Comparison of ENCODE assay signal across 14 mouse cellular contexts in the genomic region with DNA sequence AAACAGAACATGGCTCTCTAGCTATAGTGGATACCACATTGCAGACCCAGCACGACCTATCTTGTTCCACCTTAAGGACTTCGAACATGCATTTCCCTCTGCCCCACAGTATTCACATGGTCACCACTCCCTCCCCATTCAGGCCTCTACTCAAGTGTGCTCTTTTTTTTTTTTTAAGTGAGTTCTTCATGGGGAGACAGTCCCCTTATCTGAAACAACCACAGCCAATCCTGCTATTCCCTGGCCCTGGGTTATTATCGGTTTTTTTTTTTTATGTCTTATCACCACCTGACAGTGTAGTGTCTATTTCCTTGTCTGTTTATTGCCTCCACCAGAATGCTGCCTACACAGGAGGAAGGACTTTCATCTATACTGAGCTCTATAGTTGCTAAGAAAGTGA.
DNase-seq lines count a peak whose midpoint lies in the region; ATAC-seq and TF ChIP-seq lines count a peak whose summit lies in the region.
"Had no signal": no experiment of that assay in that cellular context is flagged by ENCODE, and none has a peak within 500 bp of the region (broad histone marks: within the 10 kb centered on the region; RNA-seq: fewer than 3 reads in every experiment).

No protein-coding gene starts in this region.

- DNase-seq in heart, adult 11 months, result no peak
- DNase-seq in c-Kit-positive CD71-positive TER-119-positive erythroid progenitor cells, embryonic 14.5 days (ENCODE audit: low spot score), result peak; percentile 69
- no peak for DNase-seq in liver, embryonic 11.5 days (ENCODE audit: low spot score)
- DNase-seq in right cerebral cortex, postnatal 25 days, result no peak
- DNase-seq in gastrocnemius, postnatal 36 days, result no peak
- DNase-seq: adrenal gland, postnatal 25 days; right cerebral cortex, adult 18-20 months; thymus, postnatal 25 days had no signal

- no peaks in the 10 kb centered on the region for H3K9me3 ChIP-seq in heart, embryonic 13.5 days
- no peaks in the 10 kb centered on the region for H3K9me3 ChIP-seq in liver, embryonic 11.5 days (ENCODE audit: control insufficient read depth, low read length)

- no peak for TF ChIP-seq POLR2A in small intestine, adult 2 months (IDR thresholded peaks at IDR 0.05; ENCODE audit: low read depth, low read length)

- H3K27me3 ChIP-seq in heart, embryonic 13.5 days (replicated peaks), result peaks cover 7% of the 10 kb centered on the region
- H3K27me3 ChIP-seq in liver, embryonic 11.5 days (replicated peaks; ENCODE audit: control insufficient read depth, insufficient read depth, low read length), result no peaks in the 10 kb centered on the region
- H3K27me3 ChIP-seq in small intestine, adult 2 months (ENCODE audit: control insufficient read depth, insufficient read depth, low read length), result no peaks in the 10 kb centered on the region

- 54% methylated on average over 3 of the region's 3 CpGs for WGBS in heart, embryonic 13.5 days
- WGBS in liver, embryonic 11.5 days, result 37% methylated on average over 3 of the region's 3 CpGs
- WGBS in small intestine, adult 2 months, result 35% methylated on average over 3 of the region's 3 CpGs

- intact Hi-C loops in gastrocnemius, postnatal 36 days (cut with DNase I), result no loop called here

- TF ChIP-seq CTCF in small intestine, adult 2 months (IDR thresholded peaks at IDR 0.05; ENCODE audit: extremely low read depth, insufficient read length, insufficient replicate concordance, low read depth, low read length), result no peak

- peak; percentile 29; the same call in 1 of the 2 replicates for ATAC-seq in heart, embryonic 13.5 days (ENCODE audit: extremely low read depth, insufficient number of reproducible peaks, low FRiP score, low TSS enrichment)
- ATAC-seq in liver, embryonic 11.5 days (replicated peaks; ENCODE audit: low FRiP score), result peak; percentile 89
- ATAC-seq: forebrain, embryonic 16.5 days; hindbrain, embryonic 16.5 days had no signal

- no peaks in the 10 kb centered on the region for H3K36me3 ChIP-seq in heart, embryonic 13.5 days
- no peaks in the 10 kb centered on the region for H3K36me3 ChIP-seq in liver, embryonic 11.5 days (ENCODE audit: control insufficient read depth, insufficient read depth, low read length)
- no peaks in the 10 kb centered on the region for H3K36me3 ChIP-seq in small intestine, adult 2 months (ENCODE audit: control insufficient read depth, insufficient read depth, low read length)

- H3K4me2 ChIP-seq in heart, embryonic 13.5 days, result 0 out of 2 replicates have a peak overlapping the region, but pooled peaks have one; percentile 9
- peak overlapping the region; percentile 56 for H3K4me2 ChIP-seq in liver, embryonic 11.5 days

- peak overlapping the region; percentile 54; the same call in 1 of the 2 replicates for H3K27ac ChIP-seq in heart, embryonic 13.5 days (replicated peaks)
- peak overlapping the region; percentile 92 for H3K27ac ChIP-seq in liver, embryonic 11.5 days (ENCODE audit: low read depth, low read length)
- H3K27ac ChIP-seq in small intestine, adult 2 months (ENCODE audit: insufficient read depth, low read depth, low read length), result peak overlapping the region; percentile 84
- H3K27ac ChIP-seq: kidney, postnatal 0 days had no signal

- no peak overlapping the region for H3K4me3 ChIP-seq in heart, embryonic 13.5 days
- H3K4me3 ChIP-seq in liver, embryonic 11.5 days (ENCODE audit: low read depth, low read length), result no peak overlapping the region
- H3K4me3 ChIP-seq in small intestine, adult 2 months (ENCODE audit: low read depth, low read length), result no peak overlapping the region
- H3K4me3 ChIP-seq: myocyte had no signal

- H3K9ac ChIP-seq in heart, embryonic 13.5 days, result no peak overlapping the region
- H3K9ac ChIP-seq in liver, embryonic 11.5 days (ENCODE audit: low read depth, low read length), result peak overlapping the region; percentile 34; the same call in 1 of the 2 replicates

- peaks cover 45% of the 10 kb centered on the region for H3K4me1 ChIP-seq in heart, embryonic 13.5 days
- H3K4me1 ChIP-seq in liver, embryonic 11.5 days (replicated peaks; ENCODE audit: control insufficient read depth, insufficient read depth, low read length), result peaks cover 34% of the 10 kb centered on the region
- H3K4me1 ChIP-seq in small intestine, adult 2 months (ENCODE audit: control insufficient read depth, insufficient read depth, insufficient read length, low read length), result peaks cover 34% of the 10 kb centered on the region; the same call in 1 of the 2 replicates
